Mouse (Mus musculus): ENCODE results near the gene Lrrfip1. TPM values are rescaled to one million over a fixed set of nuclear protein-coding genes. Genes with fewer than 3 reads are reported as not detected.

Lrrfip1 gene
- polyA plus RNA-seq, 1 experiment from 2014 or later, result 50.8 TPM

- no peak overlapping the region for H3K27ac ChIP-seq (ENCODE audit: low read length)
- WGBS, result 36% methylated on average over 11 of the region's 11 CpGs
- no peak overlapping the region for H3K4me3 ChIP-seq (ENCODE audit: low read length)
- H3K4me2 ChIP-seq (replicated peaks; ENCODE audit: low read depth, low read length), result no peak overlapping the region
- H3K4me1 ChIP-seq (ENCODE audit: insufficient read depth, low read length), result no peaks in the 10 kb centered on the region; the same call in 1 of the 2 replicates
- no peaks in the 10 kb centered on the region for H3K36me3 ChIP-seq (ENCODE audit: insufficient read depth, low read length)
- no peaks in the 10 kb centered on the region for H3K27me3 ChIP-seq (ENCODE audit: insufficient read depth, low read length)
- H3K9ac ChIP-seq (replicated peaks; ENCODE audit: low read length), result no peak overlapping the region
- 0 out of 2 replicates have a peak, but pooled peaks have one; percentile 27 for ATAC-seq (ENCODE audit: low FRiP score, low TSS enrichment)
- no peaks in the 10 kb centered on the region for H3K9me3 ChIP-seq (ENCODE audit: low read length)
Observed at GRCm38 (mm10) chr1:91032393-91032971, 33.9 kb downstream of the Lrrfip1 start.

DNA sequence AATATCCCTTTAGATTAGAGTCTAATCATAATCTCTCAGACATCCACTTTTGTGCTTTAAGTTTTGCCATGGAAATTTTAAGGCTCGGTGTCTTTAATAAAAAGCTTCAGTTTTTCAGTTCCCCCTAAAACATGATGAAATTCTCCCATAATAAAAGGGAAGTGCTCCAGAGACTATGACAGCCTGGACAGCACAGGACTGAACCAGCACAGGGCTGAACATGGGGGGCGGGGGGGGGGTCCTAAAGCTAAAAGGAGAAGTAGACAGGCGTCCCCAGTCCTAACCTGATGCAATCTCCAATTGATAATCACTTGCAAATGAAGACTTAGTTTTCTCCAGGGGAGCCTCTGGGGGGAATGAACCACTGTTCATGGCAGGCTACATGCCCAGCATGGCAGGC, 36.0 kb downstream of the Lrrfip1 start:
- no peak overlapping the region for H3K4me2 ChIP-seq (replicated peaks; ENCODE audit: low read depth, low read length)
- 88% methylated on average over 3 of the region's 3 CpGs for WGBS
- H3K27ac ChIP-seq (ENCODE audit: low read length), result no peak overlapping the region
- peaks cover 12% of the 10 kb centered on the region for H3K4me1 ChIP-seq (ENCODE audit: insufficient read depth, low read length)
- no peak overlapping the region for H3K4me3 ChIP-seq (ENCODE audit: low read length)
- no peaks in the 10 kb centered on the region for H3K9me3 ChIP-seq (ENCODE audit: low read length)
- ATAC-seq (ENCODE audit: low FRiP score, low TSS enrichment), result no peak
- no peaks in the 10 kb centered on the region for H3K36me3 ChIP-seq (ENCODE audit: insufficient read depth, low read length)
- no peak overlapping the region for H3K9ac ChIP-seq (replicated peaks; ENCODE audit: low read length)
- no peaks in the 10 kb centered on the region for H3K27me3 ChIP-seq (ENCODE audit: insufficient read depth, low read length)

GRCm38 (mm10) chr1:91035266-91035665, 36.7 kb downstream of the Lrrfip1 start:
- Histone ChIP-seq H3K9ac (replicated peaks; ENCODE audit: low read length) (no peak overlapping the region), H3K4me3 (ENCODE audit: low read length) (no peak overlapping the region), H3K4me1 (ENCODE audit: insufficient read depth, low read length) (peaks cover 14% of the 10 kb centered on the region), H3K4me2 (replicated peaks; ENCODE audit: low read depth, low read length) (no peak overlapping the region), H3K27me3 (ENCODE audit: insufficient read depth, low read length) (no peaks in the 10 kb centered on the region), H3K27ac (ENCODE audit: low read length) (no peak overlapping the region), H3K9me3 (ENCODE audit: low read length) (no peaks in the 10 kb centered on the region), H3K36me3 (ENCODE audit: insufficient read depth, low read length) (no peaks in the 10 kb centered on the region)
- WGBS, result 68% methylated on average over 2 of the region's 2 CpGs
- no peak for ATAC-seq (ENCODE audit: low FRiP score, low TSS enrichment)

GRCm38 (mm10) chr1:91037213-91037612, 38.7 kb downstream of the Lrrfip1 start:
- Histone ChIP-seq H3K4me1 (ENCODE audit: insufficient read depth, low read length) (peaks cover 17% of the 10 kb centered on the region), H3K36me3 (ENCODE audit: insufficient read depth, low read length) (no peaks in the 10 kb centered on the region), H3K9me3 (ENCODE audit: low read length) (no peaks in the 10 kb centered on the region), H3K27ac (ENCODE audit: low read length) (no peak overlapping the region), H3K4me3 (ENCODE audit: low read length) (no peak overlapping the region), H3K4me2 (replicated peaks; ENCODE audit: low read depth, low read length) (no peak overlapping the region), H3K9ac (replicated peaks; ENCODE audit: low read length) (no peak overlapping the region), H3K27me3 (ENCODE audit: insufficient read depth, low read length) (no peaks in the 10 kb centered on the region)
- WGBS, result 90% methylated on average over 4 of the region's 4 CpGs
- ATAC-seq (ENCODE audit: low FRiP score, low TSS enrichment), result no peak

GRCm38 (mm10) chr1:91038010-91038409, 39.5 kb downstream of the Lrrfip1 start:
- Histone ChIP-seq H3K9ac (replicated peaks; ENCODE audit: low read length) (no peak overlapping the region), H3K4me3 (ENCODE audit: low read length) (no peak overlapping the region), H3K4me2 (replicated peaks; ENCODE audit: low read depth, low read length) (no peak overlapping the region), H3K4me1 (ENCODE audit: insufficient read depth, low read length) (peaks cover 17% of the 10 kb centered on the region), H3K27ac (ENCODE audit: low read length) (no peak overlapping the region), H3K9me3 (ENCODE audit: low read length) (no peaks in the 10 kb centered on the region), H3K27me3 (ENCODE audit: insufficient read depth, low read length) (no peaks in the 10 kb centered on the region), H3K36me3 (ENCODE audit: insufficient read depth, low read length) (no peaks in the 10 kb centered on the region)
- 0 out of 2 replicates have a peak, but pooled peaks have one; percentile 42 for ATAC-seq (ENCODE audit: low FRiP score, low TSS enrichment)
- 73% methylated on average over 6 of the region's 6 CpGs for WGBS

DNA sequence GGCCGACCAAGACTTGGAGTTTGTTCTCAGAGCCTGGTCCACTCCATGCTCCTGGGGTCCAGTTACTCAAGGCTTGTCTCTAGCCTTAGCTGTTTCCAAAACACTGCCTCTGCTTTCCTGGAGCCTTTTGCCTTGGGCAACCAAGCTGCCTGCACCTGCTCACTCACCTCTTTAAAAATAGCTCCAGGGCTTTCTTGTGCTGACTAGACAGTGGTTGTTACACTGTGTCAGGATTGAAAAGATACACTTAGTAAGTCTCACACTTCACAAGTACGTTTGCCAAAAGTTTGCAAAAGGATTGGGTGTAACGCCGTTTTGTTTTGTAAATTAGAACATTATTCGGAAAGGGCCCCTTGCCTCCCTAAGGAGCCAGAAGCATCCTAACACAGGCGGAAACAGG, 40.0 kb downstream of the Lrrfip1 start:
- WGBS, result 39% methylated on average over 6 of the region's 6 CpGs
- ATAC-seq (ENCODE audit: low FRiP score, low TSS enrichment), result no peak
- Histone ChIP-seq H3K4me2 (replicated peaks; ENCODE audit: low read depth, low read length) (no peak overlapping the region), H3K9ac (replicated peaks; ENCODE audit: low read length) (no peak overlapping the region), H3K4me1 (ENCODE audit: insufficient read depth, low read length) (peaks cover 17% of the 10 kb centered on the region), H3K4me3 (ENCODE audit: low read length) (no peak overlapping the region), H3K27me3 (ENCODE audit: insufficient read depth, low read length) (no peaks in the 10 kb centered on the region), H3K27ac (ENCODE audit: low read length) (no peak overlapping the region), H3K9me3 (ENCODE audit: low read length) (no peaks in the 10 kb centered on the region), H3K36me3 (ENCODE audit: insufficient read depth, low read length) (no peaks in the 10 kb centered on the region)

DNA sequence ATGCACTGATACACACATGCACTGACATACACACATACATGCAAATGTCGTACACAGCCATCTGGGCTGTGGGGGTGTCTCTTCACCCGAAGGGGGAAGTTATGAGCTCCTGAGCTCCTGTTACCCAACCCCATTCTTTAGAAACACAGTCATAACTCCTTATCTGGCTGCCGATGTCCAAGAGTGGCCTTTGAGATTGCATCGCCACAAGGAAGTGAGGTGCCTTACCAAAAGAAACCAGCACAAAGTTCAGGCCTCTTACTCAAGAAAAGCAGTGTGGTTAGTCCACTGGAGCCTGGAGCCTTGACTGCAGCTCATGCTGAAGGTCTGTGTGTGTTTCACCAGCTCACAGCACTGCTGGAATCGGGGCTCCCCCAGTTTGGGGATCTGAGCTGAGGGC, 43.1 kb downstream of the Lrrfip1 start:
- 63% methylated on average over 5 of the region's 5 CpGs for WGBS
- H3K27ac ChIP-seq (ENCODE audit: low read length), result peak overlapping the region; percentile 67

GRCm38 (mm10) chr1:91043191-91043590, 44.7 kb downstream of the Lrrfip1 start:
- no peak overlapping the region for H3K4me3 ChIP-seq (ENCODE audit: low read length)
- no peaks in the 10 kb centered on the region for H3K9me3 ChIP-seq (ENCODE audit: low read length)
- 75% methylated on average over 5 of the region's 5 CpGs for WGBS
- H3K9ac ChIP-seq (replicated peaks; ENCODE audit: low read length), result no peak overlapping the region
- H3K4me2 ChIP-seq (replicated peaks; ENCODE audit: low read depth, low read length), result no peak overlapping the region
- H3K27me3 ChIP-seq (ENCODE audit: insufficient read depth, low read length), result no peaks in the 10 kb centered on the region
- no peaks in the 10 kb centered on the region for H3K36me3 ChIP-seq (ENCODE audit: insufficient read depth, low read length)
- peak overlapping the region; percentile 11; the same call in 1 of the 2 replicates for H3K27ac ChIP-seq (ENCODE audit: low read length)
- no peak for ATAC-seq (ENCODE audit: low FRiP score, low TSS enrichment)
- H3K4me1 ChIP-seq (ENCODE audit: insufficient read depth, low read length), result peaks cover 25% of the 10 kb centered on the region

More for the DNA sequence above, 43.1 kb downstream of the Lrrfip1 start:
- Histone ChIP-seq H3K9me3 (ENCODE audit: low read length) (no peaks in the 10 kb centered on the region), H3K4me2 (replicated peaks; ENCODE audit: low read depth, low read length) (no peak overlapping the region), H3K36me3 (ENCODE audit: insufficient read depth, low read length) (no peaks in the 10 kb centered on the region), H3K27me3 (ENCODE audit: insufficient read depth, low read length) (no peaks in the 10 kb centered on the region), H3K4me1 (ENCODE audit: insufficient read depth, low read length) (peaks cover 25% of the 10 kb centered on the region), H3K4me3 (ENCODE audit: low read length) (no peak overlapping the region), H3K9ac (replicated peaks; ENCODE audit: low read length) (no peak overlapping the region)
- ATAC-seq (ENCODE audit: low FRiP score, low TSS enrichment), result peak; percentile 40; the same call in 1 of the 2 replicates

GRCm38 (mm10) chr1:91044176-91044575, 45.6 kb downstream of the Lrrfip1 start:
- Histone ChIP-seq H3K27ac (ENCODE audit: low read length) (no peak overlapping the region), H3K4me1 (ENCODE audit: insufficient read depth, low read length) (peaks cover 16% of the 10 kb centered on the region), H3K4me3 (ENCODE audit: low read length) (no peak overlapping the region), H3K36me3 (ENCODE audit: insufficient read depth, low read length) (no peaks in the 10 kb centered on the region), H3K27me3 (ENCODE audit: insufficient read depth, low read length) (no peaks in the 10 kb centered on the region), H3K4me2 (replicated peaks; ENCODE audit: low read depth, low read length) (no peak overlapping the region), H3K9me3 (ENCODE audit: low read length) (no peaks in the 10 kb centered on the region), H3K9ac (replicated peaks; ENCODE audit: low read length) (no peak overlapping the region)
- ATAC-seq (ENCODE audit: low FRiP score, low TSS enrichment), result no peak
- 74% methylated on average over 10 of the region's 10 CpGs for WGBS

DNA sequence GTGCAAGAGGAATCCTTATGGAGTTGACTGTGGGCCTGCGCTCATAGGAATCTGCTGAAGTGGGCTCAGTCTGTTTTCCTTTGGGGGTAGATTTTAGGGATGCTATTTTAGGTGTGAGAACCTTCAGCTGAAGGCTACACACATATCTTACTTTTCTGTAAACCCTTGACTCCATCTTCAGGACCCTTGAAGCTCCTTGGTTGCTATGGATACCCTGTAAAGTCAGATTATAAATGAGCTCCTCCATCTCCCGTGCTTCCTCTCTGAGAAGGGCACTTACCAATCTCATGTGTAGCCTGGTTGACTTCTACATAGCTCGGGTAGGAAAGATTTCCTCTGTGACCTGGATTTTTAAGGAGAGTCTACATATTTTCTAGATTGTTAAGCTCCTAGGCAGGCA, 46.1 kb downstream of the Lrrfip1 start:
- H3K4me1 ChIP-seq (ENCODE audit: insufficient read depth, low read length), result peaks cover 13% of the 10 kb centered on the region
- no peaks in the 10 kb centered on the region for H3K36me3 ChIP-seq (ENCODE audit: insufficient read depth, low read length)
- no peak overlapping the region for H3K4me3 ChIP-seq (ENCODE audit: low read length)
- no peaks in the 10 kb centered on the region for H3K27me3 ChIP-seq (ENCODE audit: insufficient read depth, low read length)
- no peak for ATAC-seq (ENCODE audit: low FRiP score, low TSS enrichment)
- no peak overlapping the region for H3K27ac ChIP-seq (ENCODE audit: low read length)
- WGBS, result 64% methylated on average over 3 of the region's 3 CpGs
- no peak overlapping the region for H3K4me2 ChIP-seq (replicated peaks; ENCODE audit: low read depth, low read length)
- H3K9me3 ChIP-seq (ENCODE audit: low read length), result no peaks in the 10 kb centered on the region
- H3K9ac ChIP-seq (replicated peaks; ENCODE audit: low read length), result no peak overlapping the region

Measured in kidney, embryonic 16.5 days (tissue).